Mouse (Mus musculus): ENCODE results near the gene Cdh5.

Gene Cdh5

DNA sequence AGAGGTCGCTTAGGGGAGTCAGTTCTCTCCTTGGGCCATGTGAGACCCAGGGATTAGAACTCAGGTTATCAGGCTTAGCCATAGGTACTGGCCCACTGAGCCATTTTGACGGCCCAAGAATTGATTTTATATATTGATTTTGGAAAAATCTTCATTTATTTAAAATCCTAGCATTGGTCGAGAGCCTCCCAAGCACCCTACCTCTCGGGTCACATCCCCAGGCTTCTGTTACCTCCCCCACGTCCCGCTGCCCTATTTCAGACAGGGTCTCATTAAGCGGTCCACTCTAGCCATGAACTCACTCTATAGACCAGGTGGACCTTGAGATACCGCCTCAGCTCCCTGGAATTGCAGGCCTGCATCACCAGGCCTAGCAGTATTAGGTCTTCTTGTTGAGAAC is 33.1 kb downstream of the Cdh5 start:
- no peak for DNase-seq (ENCODE audit: low spot score in 2 of 2)

DNA sequence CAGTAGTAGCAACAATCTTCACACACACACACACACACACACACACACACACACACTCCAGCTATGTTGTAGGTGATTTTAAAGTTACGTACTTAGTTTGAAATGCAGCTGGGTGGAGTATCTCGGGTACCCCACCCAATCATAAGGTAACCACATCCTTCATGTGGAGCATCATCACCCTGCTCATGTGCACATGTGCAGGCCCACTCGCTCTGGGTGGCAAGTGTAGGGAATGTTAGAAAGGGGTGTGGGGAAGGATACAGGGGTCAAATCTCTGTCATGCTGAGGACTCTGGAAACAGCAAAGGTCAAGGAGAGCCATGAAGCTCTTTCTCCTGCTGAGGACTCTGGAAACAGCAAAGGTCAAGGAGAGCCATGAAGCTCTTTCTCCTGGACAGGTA is 34.9 kb downstream of the Cdh5 start:
- no peak for DNase-seq (ENCODE audit: low spot score in 2 of 2)

DNA sequence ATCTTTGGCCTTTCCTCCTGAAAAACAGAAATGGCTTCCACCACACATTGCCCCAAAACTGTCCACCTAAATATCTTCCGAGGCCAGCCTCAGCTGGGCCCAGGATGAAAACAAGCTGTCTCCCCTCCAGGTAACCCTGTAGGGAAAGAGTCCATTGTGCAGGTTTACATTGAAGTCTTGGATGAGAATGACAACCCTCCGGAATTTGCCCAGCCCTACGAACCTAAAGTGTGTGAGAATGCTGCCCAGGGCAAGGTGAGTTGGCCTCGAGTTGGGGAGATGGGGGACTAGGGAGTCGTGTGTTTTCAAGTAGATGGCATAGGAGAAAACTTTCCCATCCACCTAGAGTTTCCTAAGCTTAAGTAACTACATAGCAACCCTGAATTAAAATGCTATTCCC is 36.2 kb downstream of the Cdh5 start:
- DNase-seq (ENCODE audit: low spot score in 2 of 2): no peak

GRCm38 (mm10) chr8:104140611-104141010 is 39.2 kb downstream of the Cdh5 start:
- no peak for DNase-seq (ENCODE audit: low spot score in 2 of 2)

- no peak for DNase-seq (ENCODE audit: low spot score in 2 of 2)
Observed at GRCm38 (mm10) chr8:104142415-104142814, 41.0 kb downstream of the Cdh5 start.

- DNase-seq (ENCODE audit: low spot score in 2 of 2): no peak
Observed at GRCm38 (mm10) chr8:104143379-104143778, 42.0 kb downstream of the Cdh5 start.

GRCm38 (mm10) chr8:104144434-104145216 is 43.2 kb downstream of the Cdh5 start:
- DNase-seq (ENCODE audit: low spot score in 2 of 2): peak in 1 of 2 experiments; percentile 41

- DNase-seq (ENCODE audit: low spot score in 2 of 2): peak; percentile 83 to 89
Observed at GRCm38 (mm10) chr8:104145981-104146689, 44.7 kb downstream of the Cdh5 start.

GRCm38 (mm10) chr8:104146717-104147494 is 45.5 kb downstream of the Cdh5 start:
- no peak for DNase-seq (ENCODE audit: low spot score in 2 of 2)

- DNase-seq (ENCODE audit: low spot score in 2 of 2): no peak
Observed at GRCm38 (mm10) chr8:104147947-104148346, 46.5 kb downstream of the Cdh5 start.

DNA sequence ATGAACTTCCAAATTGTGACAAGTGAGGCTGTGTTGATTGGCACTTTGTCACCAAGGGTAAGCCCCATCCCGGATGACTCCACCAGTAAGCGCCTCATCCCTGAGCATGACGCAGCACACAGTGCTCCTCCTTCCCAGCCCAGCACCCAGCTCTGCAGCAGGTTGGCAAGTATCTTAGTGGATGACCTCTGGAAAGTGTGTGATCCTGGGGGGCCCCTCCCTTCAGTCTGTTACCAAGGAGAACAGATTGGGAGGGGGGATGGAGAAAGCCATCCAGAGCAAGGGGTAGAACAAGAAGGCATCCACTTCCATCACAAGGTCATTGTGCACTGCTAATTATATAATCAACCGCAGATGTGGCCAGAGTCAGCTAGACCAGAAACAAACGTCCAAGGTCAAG is 59.3 kb downstream of the Cdh5 start:
- no peak for DNase-seq (ENCODE audit: low spot score in 2 of 2)

GRCm38 (mm10) chr8:104169461-104169860 is 68.0 kb downstream of the Cdh5 start:
- DNase-seq (ENCODE audit: low spot score in 2 of 2): no peak

DNA sequence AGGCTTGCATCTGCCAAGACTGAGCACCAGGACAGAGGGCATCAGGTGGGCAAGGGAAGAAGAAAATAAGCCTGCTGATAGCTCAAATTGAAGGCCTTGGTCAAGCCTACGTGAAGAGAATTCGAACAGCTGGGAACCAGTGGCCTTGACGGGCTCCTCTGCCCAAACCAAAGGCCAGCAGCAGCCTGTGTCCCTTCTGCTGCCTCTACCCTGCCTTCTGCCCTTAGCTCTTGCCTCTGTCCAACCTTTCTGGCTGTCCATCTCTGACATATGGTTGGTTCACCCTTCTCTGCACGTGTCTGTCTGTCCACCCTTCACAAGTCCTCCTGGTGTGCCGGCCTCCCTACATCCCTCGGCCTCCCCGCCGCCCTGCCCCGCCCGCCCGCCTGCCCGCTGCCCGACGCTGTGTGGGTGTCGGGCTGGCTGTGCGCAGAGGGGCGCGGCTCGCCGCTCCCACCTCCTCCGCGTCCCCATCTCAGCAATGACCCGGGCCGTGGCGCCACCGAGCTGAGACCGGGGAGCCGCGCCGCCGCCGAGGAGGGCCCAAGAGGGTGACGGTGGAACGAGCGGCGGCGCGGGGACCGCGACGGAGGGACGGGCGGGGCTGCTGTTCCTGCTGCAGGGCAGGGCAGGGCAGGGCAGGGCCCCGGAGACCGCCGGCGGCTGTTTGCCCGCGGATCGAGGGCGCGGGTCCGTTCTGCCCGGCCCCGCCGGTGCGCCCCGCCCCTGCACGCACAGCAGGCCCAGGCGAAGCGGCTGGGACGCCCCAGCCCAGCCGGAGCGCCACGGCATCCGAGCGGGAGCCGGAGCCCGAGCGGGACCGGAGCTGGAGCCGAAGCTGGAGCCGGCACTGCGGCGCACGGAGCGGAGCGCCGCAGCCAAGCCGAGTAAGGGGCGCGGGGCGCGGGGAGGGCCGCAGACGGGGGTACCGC is 69.0 kb downstream of the Cdh5 start, which contains the start of gene Bean1:
Bean1 (plus strand) TSS at position 325 of the 932 bp plus-strand sequence.
- DNase-seq (ENCODE audit: low spot score in 2 of 2): peak; percentile 61 to 64

DNA sequence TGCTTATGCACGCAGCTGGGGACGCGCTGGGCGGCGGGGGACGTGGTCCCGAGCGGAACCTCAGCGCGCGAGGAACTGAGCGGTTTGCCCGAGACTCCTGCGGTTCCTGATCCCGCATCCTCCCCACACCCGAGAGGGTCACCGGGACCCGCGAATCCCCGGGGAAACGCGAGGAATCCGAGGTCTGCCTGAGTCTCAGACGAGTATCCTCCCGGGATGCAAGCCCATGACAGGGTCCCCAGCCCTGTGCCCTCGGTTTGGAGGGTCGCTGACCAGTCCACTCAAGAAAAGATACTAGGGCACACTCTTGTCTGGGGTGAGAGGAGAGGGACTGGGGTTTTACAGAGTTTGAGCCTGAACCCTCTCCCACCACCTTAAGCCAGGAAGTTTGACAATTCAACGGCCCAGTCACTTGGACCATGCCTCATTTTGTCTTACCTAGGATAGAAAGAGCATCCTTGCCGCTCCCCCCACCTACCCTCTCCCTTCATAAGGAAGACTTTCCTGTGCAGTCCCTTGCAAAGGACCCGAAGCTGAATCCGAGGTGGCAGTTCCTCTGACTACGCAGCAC is 69.7 kb downstream of the Cdh5 start:
- DNase-seq (ENCODE audit: low spot score in 2 of 2): no peak

DNA sequence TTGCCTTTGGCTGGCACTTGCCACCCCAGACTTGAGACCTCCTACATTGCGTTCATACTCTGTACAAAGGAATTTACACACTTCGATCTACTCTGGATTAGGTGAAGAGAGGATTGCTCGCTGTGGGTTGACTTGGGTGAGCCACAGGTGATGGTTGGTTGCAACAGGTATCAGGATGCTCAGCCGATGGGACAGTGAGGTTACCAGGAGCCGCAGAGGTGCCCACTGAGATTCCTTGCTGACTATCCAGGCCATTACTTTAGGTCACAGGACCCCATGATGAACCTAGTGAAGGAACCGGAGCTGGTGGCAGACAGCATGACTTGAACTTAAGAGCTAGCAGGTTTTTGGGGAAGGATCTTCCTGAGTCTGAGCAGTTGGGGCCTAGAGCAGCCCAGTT is 71.0 kb downstream of the Cdh5 start:
- no peak for DNase-seq (ENCODE audit: low spot score in 2 of 2)

DNA sequence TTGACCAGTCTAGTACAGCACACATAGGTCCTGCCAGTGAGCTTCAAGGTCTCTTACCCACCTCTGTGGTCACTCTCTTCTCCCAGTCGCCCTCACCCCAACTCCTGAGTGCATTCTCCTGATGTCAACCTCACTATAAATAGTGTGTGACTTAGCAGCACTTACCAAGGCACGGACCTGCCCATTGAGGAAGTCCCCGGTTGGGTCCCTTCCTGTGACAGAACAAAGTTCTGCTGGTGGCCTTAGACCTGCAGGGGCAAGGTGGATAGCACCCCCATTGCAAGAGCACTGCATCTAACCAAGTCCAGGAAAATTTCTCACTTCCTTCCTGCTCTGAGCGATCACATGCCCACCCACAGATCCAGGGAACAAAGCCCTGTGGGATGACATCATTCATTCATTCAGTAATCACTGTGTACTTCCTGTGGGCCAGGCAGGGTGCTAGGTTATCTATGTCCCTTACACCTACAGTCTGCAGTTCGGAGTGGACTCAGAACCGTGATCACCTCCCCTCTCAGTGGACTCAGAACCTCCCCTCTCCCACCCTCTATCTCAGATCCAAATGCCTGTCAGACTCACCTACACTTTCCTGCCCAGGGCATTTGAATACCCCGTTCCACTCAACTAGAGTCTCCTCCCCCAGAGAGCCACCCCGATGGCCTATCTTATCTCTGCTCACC is 74.6 kb downstream of the Cdh5 start:
- no peak for DNase-seq (ENCODE audit: low spot score in 2 of 2)

GRCm38 (mm10) chr8:104177054-104177453 is 75.6 kb downstream of the Cdh5 start:
- DNase-seq (ENCODE audit: low spot score in 2 of 2): peak in 1 of 2 experiments; percentile 44

DNA sequence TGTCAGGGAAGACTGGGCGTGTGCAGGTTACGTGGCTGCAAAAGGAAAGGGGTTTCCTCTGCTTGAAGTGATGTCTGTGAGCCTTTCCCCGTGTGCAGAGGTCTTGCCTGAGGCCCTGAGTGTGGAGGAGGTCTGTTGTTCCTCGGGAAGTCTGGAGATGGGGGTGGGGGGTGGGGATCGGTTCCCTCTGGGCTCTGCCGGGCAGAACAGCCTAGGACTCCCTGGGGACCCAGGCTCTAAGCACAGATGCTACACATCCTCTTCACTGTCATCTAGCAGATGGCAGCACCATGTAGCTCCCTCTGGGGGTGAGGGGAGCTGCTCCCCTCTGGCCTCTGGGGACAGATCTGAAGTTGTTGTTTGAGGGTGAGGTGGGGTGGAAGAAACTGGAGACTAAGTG is 83.5 kb downstream of the Cdh5 start:
- DNase-seq (ENCODE audit: low spot score in 2 of 2): no peak

DNA sequence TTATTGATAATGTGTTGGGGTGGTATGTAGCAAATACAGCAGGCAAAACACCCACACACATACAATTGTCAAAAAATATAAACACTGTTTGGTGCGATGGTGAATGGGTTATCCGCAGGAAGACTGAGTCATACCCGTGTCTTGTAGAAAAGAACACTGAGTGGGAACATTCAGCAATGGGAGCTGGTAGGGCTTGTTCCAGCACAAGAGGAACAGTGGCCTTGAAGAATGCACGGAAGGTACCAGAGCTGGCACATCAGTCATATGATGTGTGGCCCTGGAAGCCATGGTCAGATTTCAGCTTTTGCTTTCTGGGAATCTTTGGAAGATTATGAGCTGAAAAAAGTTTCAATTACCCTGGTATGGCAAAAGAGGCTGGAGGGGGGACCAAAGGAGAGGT is 85.4 kb downstream of the Cdh5 start:
- no peak for DNase-seq (ENCODE audit: low spot score in 2 of 2)

DNA sequence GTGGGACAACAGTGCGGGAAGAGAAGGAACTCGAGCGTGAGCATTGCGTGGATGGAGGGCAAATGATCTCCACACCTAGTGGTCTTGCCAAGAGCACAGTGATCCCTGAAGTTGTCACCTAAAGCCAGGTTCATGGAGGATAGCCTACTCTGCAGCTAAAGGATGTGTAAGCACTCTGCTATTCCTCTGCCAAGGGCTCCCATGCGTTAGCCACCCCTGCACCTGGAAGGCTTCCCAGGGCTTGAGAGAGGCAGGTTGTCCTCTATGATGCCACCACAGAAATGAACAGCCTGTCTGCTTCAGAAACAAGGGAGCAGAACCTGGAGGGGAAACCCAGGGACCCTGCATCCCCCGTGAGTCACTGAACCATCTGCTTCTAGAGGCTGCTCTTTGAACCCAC is 86.2 kb downstream of the Cdh5 start:
- DNase-seq (ENCODE audit: low spot score in 2 of 2): no peak
